Mouse (Mus musculus) lung, adult 2 months (tissue): Measurements from ENCODE around the gene Leprot. TPM values are rescaled to one million over a fixed set of nuclear protein-coding genes. Genes with fewer than 3 reads are reported as not detected.

ENCODE experiments used
- DNase-seq: peaks from one replicate; pipeline ENCODE4 v3.0.0; 2022
- H3K4me1 ChIP-seq: fragments of 200-500 bp; 2 replicates; pipeline ENCODE4 v1.6.1; 2011; ENCODE audit warnings: low read length; ENCODE audit not compliant: control insufficient read depth, insufficient read depth
- H3K4me3 ChIP-seq: fragments of 200-500 bp; replicated peaks from 2 replicates; pipeline ENCODE3; 2011; ENCODE audit warnings: low read depth, mild to moderate bottlenecking, control low read depth, low read length; ENCODE audit errors: extremely low read depth
- CTCF ChIP-seq: fragments of 200-500 bp; IDR thresholded peaks from 2 replicates; pipeline ENCODE4 v1.5.1; 2011; ENCODE audit warnings: mild to moderate bottlenecking, low read length, control low read depth; ENCODE audit not compliant: insufficient read depth
- POLR2A ChIP-seq: fragments of 200-500 bp; IDR thresholded peaks from 2 replicates; pipeline ENCODE4 v1.6.1; 2011; ENCODE audit warnings: low read depth, mild to moderate bottlenecking, control low read depth, low read length, borderline replicate concordance; ENCODE audit errors: extremely low read depth
- WGBS: fragments of 180-500 bp; shearing (Covaris S2); methylation state at CpG from one replicate; pipeline ENCODE4 v1.1.7; 2018; 5-methylcytosine and 5-hydroxymethylcytosine counted together
- polyA plus RNA-seq: library from polyadenylated mRNA; depleted of rRNA; stranded (reverse); fragments of >200 nt; gene quantifications from 2 replicates; pipeline ENCODE4 v1.2.3, GENCODE M21; 2012; rRNA removed

The Leprot gene
- 81.5 and 107 TPM in 2 replicates for polyA plus RNA-seq

DNA sequence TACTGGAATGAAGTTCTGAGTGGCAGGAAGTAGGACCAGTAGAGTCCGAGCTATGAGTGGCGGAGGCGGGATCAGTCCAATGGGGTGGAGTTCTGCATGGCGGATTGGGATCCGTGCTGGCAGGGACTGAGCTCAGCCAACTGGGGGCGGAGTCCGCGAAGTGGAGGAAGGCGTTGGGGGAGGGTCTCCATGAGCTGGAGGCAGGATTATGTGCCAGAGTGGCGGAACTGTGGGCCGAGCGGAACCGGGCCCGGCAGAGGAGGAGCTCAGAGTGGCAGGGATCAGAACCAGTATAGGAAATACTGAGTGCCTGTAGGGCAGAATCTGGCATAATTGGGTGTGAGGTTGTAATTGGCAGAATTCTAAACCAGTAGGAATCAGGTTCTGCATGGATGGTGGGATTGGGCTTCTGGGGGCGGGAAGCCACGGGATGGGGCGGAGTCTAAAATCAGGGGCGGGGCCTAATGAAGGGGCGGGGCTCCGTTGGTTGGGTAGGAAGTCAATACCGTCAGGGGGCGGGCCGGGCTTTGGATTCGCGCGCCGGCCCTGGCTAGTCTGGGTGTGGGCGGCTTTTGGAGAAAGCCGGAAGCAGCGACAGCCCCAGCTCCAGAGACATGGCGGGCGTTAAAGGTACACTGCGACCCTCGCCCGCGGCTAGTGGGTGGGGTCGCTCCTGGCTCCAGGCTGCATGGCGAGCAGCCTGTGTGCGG, at the start of gene Leprot:
Leprot (plus strand) TSS at position 523 of the 710 bp plus-strand sequence.
- Histone ChIP-seq H3K4me1 (peaks cover 9% of the 10 kb centered on the region), H3K4me3 (peak within 1 kb of the TSS; percentile 95)
- TF ChIP-seq CTCF = no peak
- peak; percentile 87; the same call in 1 of the 2 replicates for TF ChIP-seq POLR2A
- peak; percentile 100 for DNase-seq
- 1% methylated on average over 39 of the region's 39 CpGs for WGBS

DNA sequence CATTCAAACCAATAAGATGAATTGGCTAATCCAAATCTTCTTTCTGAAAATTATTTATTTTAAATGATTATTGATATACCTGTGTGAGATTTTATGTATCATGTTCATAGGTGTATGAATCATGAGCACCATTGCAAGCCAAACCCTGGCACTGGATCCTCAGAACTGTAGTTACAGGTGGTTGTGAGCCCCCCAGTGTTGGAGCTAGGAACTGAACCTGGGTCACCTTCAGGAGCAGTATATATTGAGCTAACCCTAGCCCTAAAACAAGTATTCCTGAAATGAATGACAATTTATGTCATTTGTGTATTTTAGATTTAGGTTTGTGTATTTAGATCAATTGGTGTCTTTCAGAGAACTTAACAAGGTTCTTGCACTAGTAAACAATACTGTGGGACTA, 45.8 kb upstream of the Leprot start:
- no peak overlapping the region for H3K4me3 ChIP-seq
- TF ChIP-seq CTCF (no peak), POLR2A (no peak)
- DNase-seq = no peak
- no peaks in the 10 kb centered on the region for H3K4me1 ChIP-seq

- no peak for TF ChIP-seq CTCF
- TF ChIP-seq POLR2A = no peak
- H3K4me1 ChIP-seq = no peaks in the 10 kb centered on the region
- 61% methylated on average over 3 of the region's 3 CpGs for WGBS
- DNase-seq = no peak
- H3K4me3 ChIP-seq = no peak overlapping the region
Measured at GRCm38 (mm10) chr4:101603635-101604034, 43.9 kb upstream of the Leprot start.

GRCm38 (mm10) chr4:101616520-101616919, 31.0 kb upstream of the Leprot start:
- no peak overlapping the region for H3K4me3 ChIP-seq
- 86% methylated on average over 5 of the region's 5 CpGs for WGBS
- no peak for TF ChIP-seq CTCF
- no peak for TF ChIP-seq POLR2A
- no peak for DNase-seq
- no peaks in the 10 kb centered on the region for H3K4me1 ChIP-seq

DNA sequence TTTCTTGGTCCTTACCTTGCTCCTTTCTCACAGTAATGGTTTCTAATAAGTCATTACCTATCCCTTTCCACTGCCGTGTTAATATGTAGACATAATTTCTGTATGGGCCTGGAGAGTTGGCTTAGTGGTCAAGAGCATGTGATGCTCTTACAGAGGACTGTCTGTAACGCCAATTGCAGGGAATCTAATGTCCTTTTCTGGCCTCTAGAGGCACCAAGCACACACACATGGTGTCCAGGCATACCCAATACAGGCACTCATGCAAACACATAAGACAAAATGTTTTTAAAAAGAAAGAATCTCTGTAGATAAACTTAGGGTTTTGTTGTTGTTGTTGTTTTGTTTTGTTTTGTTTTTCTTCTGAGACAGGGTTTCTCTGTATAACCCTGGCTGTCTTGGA, 29.8 kb upstream of the Leprot start:
- no peaks in the 10 kb centered on the region for H3K4me1 ChIP-seq
- 60% methylated on average over 2 of the region's 2 CpGs for WGBS

DNA sequence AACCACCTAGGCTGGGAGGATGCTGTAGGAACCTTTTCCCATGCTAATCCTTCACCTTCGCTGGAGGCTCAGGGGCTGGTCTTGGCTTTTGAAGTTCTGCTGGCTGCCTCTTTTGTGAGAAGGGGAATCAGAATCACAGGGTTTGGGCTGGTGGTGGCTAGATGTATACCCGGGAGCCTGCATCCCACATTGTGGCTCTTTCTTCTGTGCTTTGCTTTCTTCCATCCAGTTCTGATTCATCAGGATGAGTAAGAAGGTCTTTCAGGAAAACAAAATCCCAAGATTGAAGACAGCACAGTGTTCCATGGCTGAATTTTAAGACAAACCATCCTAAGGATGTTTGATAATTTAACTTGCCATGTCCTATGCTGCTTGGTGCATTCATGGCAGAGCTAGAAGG, 27.3 kb upstream of the Leprot start:
- H3K4me3 ChIP-seq = no peak overlapping the region
- no peak for DNase-seq
- WGBS = 72% methylated on average over 2 of the region's 2 CpGs
- H3K4me1 ChIP-seq = no peaks in the 10 kb centered on the region
- TF ChIP-seq CTCF (no peak), POLR2A (no peak)

More for the DNA sequence above, 29.8 kb upstream of the Leprot start:
- no peak overlapping the region for H3K4me3 ChIP-seq
- no peak for TF ChIP-seq CTCF
- TF ChIP-seq POLR2A = no peak
- no peak for DNase-seq

- Histone ChIP-seq H3K4me3 (no peak overlapping the region), H3K4me1 (no peaks in the 10 kb centered on the region)
- DNase-seq = no peak
- TF ChIP-seq POLR2A (no peak), CTCF (no peak)
- 85% methylated on average over 5 of the region's 5 CpGs for WGBS
Measured at GRCm38 (mm10) chr4:101621241-101621640, 26.3 kb upstream of the Leprot start.

- no peak overlapping the region for H3K4me3 ChIP-seq
- H3K4me1 ChIP-seq = no peaks in the 10 kb centered on the region
- no peak for DNase-seq
- TF ChIP-seq POLR2A (no peak), CTCF (no peak)
- 84% methylated on average over 5 of the region's 5 CpGs for WGBS
Measured at GRCm38 (mm10) chr4:101625278-101625677, 22.2 kb upstream of the Leprot start.

- no peak for DNase-seq
- 46% methylated on average over 2 of the region's 2 CpGs for WGBS
- TF ChIP-seq CTCF (no peak), POLR2A (no peak)
Measured at GRCm38 (mm10) chr4:101635596-101635995, 11.9 kb upstream of the Leprot start.

DNA sequence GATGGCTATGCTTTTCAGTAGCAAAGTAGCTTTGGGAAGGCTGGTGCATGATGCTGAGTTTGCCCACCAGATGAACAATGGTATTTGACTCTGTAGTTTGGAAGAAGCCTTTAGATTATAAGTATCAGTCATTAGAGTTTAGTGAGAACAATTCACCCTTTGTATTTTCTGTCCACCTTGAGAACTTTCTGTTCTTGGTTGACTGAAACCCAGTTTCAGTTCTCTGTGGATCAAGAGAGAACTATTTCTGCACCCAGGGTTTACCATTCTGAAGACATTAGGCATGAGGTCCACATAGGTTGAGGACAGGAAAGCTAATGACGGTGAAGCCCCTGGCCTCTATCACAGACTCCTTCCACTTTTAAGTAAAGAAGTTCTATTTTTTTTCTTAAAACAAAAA, 10.0 kb upstream of the Leprot start:
- DNase-seq = no peak
- H3K4me3 ChIP-seq = no peak overlapping the region
- 87% methylated on average over 1 of the region's 1 CpGs for WGBS

More at GRCm38 (mm10) chr4:101635596-101635995, 11.9 kb upstream of the Leprot start:
- H3K4me3 ChIP-seq = no peak overlapping the region
- H3K4me1 ChIP-seq = no peaks in the 10 kb centered on the region

More for the DNA sequence above, 10.0 kb upstream of the Leprot start:
- H3K4me1 ChIP-seq = no peaks in the 10 kb centered on the region
- TF ChIP-seq CTCF (no peak), POLR2A (no peak)
